Mouse (Mus musculus) stomach, postnatal 0 days (tissue): ENCODE results near the gene Olfr1441. TPM values are rescaled to one million over a fixed set of nuclear protein-coding genes. Genes with fewer than 3 reads are reported as not detected.

Source experiments
- ATAC-seq: fragments of 200-750 bp; cut with Nextera tagmentation; 2 replicates; pipeline ENCODE4 v1.8.0; 2017; ENCODE audit not compliant: low FRiP score, low TSS enrichment
- DNase-seq: peaks from one replicate; pipeline ENCODE4 v3.0.0-alpha.2; 2016; ENCODE audit warnings: low spot score
- H3K27ac ChIP-seq: fragments of 300-500 bp; sonication (generic); replicated peaks from 2 replicates; pipeline ENCODE4 v1.5.1; 2014; ENCODE audit warnings: mild to moderate bottlenecking, control low read depth
- H3K27me3 ChIP-seq: fragments of 300-500 bp; sonication (generic); 2 replicates; pipeline ENCODE4 v1.6.1; 2014; ENCODE audit warnings: low read length; ENCODE audit not compliant: control insufficient read depth, insufficient read depth
- H3K36me3 ChIP-seq: fragments of 300-500 bp; sonication (generic); 2 replicates; pipeline ENCODE4 v1.6.1; 2014; ENCODE audit warnings: low read length, mixed read lengths; ENCODE audit not compliant: control insufficient read depth, insufficient read depth
- H3K4me1 ChIP-seq: fragments of 300-500 bp; sonication (generic); replicated peaks from 2 replicates; pipeline ENCODE4 v1.6.1; 2014; ENCODE audit warnings: antibody characterized with exemption; ENCODE audit not compliant: control insufficient read depth, insufficient read depth
- H3K4me2 ChIP-seq: fragments of 300-500 bp; sonication (generic); replicated peaks from 2 replicates; pipeline ENCODE4 v1.6.1; 2014; ENCODE audit warnings: low read depth, mild to moderate bottlenecking, control low read depth, moderate library complexity
- H3K4me3 ChIP-seq: fragments of 300-500 bp; sonication (generic); 2 replicates; pipeline ENCODE4 v1.5.1; 2014; ENCODE audit warnings: low read depth, low read length, control low read depth
- H3K9ac ChIP-seq: fragments of 300-500 bp; sonication (generic); 2 replicates; pipeline ENCODE4 v1.6.1; 2014; ENCODE audit warnings: mild to moderate bottlenecking, low read length, control low read depth, mixed read lengths
- H3K9me3 ChIP-seq: fragments of 300-500 bp; sonication (generic); 2 replicates; pipeline ENCODE4 v1.6.1; 2016; ENCODE audit warnings: low read length; ENCODE audit not compliant: control insufficient read depth
- CTCF ChIP-seq: IDR thresholded peaks from 2 replicates; pipeline ENCODE4 v1.5.1; 2016; ENCODE audit warnings: antibody characterized with exemption, low read depth, mild to moderate bottlenecking, moderate library complexity
- EP300 ChIP-seq: optimal IDR thresholded peaks from 2 replicates; pipeline ENCODE3; 2016; ENCODE audit warnings: antibody characterized with exemption
- WGBS: fragments of 180-500 bp; shearing (Covaris S2); extraction: QIAGEN DNeasy Blood & Tissue Kit; methylation state at CpG from one replicate; pipeline ENCODE4 v1.1.7; 2014; 5-methylcytosine and 5-hydroxymethylcytosine counted together
- polyA plus RNA-seq: library from polyadenylated mRNA; unstranded; fragments of >200 nt; fragmentation: Nextera tagmentation; extraction: Ambion mirVana; gene quantifications from 2 replicates; pipeline ENCODE4 v1.2.1, GENCODE M21; 2015

Gene Olfr1441
- polyA plus RNA-seq, 1 experiment from 2014 or later, result not detected

DNA sequence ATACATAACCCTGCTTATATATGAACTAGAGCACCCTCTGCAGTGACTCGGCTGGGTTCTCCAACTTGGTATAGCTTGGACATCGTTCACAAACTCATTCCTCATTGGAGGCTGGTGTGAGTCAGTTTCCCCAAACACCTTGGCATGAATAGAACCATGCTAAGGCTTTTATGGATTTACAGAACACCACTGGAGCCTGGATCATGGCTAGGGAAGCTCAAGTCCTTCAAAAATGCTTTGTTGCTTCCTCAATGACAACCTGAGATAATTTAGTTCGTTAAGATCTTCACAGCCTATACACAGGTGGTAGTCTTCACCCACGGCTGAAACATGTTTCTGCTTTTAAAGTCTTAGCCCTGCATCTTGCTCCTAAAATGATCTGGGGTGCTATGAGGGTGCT lies 42.3 kb downstream of the Olfr1441 start:
- Histone ChIP-seq H3K27me3 (no peaks in the 10 kb centered on the region), H3K4me2 (no peak overlapping the region), H3K9ac (no peak overlapping the region), H3K4me1 (no peaks in the 10 kb centered on the region), H3K4me3 (no peak overlapping the region), H3K9me3 (no peaks in the 10 kb centered on the region), H3K27ac (no peak overlapping the region), H3K36me3 (no peaks in the 10 kb centered on the region)
- no peak for ATAC-seq
- no peak for DNase-seq
- 68% methylated on average over 4 of the region's 4 CpGs for WGBS
- TF ChIP-seq EP300 (no peak), CTCF (no peak)

DNA sequence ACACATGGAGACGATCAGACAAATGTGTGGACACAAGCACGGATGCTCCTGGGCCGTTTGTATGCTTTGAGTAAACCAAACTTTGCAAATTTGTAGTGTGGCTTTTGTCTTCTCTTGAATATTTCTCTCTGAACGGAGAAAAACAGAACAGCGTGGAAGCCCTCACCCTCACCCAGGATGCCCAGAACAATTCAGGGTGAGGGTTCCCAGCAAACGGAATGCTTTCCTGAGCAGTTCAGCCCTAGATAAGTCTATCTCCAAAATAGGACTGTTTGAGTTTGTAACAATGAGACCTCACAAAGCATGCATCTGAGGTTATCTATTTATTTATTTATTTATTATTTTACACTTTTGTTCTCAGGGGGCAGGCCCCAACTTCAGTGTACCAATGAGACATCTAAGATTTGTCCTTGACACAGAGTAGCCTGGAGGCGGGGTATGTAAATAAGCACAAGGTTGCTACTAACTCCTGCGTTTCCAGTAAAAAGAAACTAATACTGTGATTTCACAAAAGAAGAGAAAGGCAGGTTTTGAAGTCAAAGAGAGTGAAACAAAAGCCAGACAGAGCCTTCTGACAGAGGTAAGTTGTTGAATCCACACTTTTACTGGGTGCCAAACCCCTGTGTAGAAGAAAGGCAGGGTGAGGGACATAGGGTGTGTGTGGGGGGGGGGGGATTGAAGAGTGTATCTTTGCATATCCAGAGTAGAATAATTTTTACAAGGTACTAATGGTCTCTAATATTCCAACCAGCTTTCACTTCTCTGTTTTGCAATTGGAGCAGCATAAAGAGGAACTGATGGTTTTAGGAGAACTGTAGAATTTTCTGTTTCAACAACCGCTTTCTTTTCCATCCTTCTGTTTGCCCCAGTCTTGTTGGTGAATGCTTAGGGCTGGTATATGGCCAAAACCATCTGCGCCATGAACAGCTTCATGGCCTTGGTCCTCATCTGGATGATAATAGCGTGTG lies 43.3 kb downstream of the Olfr1441 start, which contains the start of gene Mpeg1:
Gene Mpeg1, plus strand, starts transcription at position 498 of the 968 bp plus-strand sequence.
- no peak within 1 kb of the TSS for H3K4me3 ChIP-seq
- H3K4me1 ChIP-seq, result no peaks in the 10 kb centered on the region
- no peak for DNase-seq
- no peak within 1 kb of the TSS for H3K27ac ChIP-seq
- no peaks in the 10 kb centered on the region for H3K27me3 ChIP-seq
- no peaks in the 10 kb centered on the region for H3K36me3 ChIP-seq
- no peaks in the 10 kb centered on the region for H3K9me3 ChIP-seq
- no peak within 1 kb of the TSS for H3K9ac ChIP-seq
- no peak for ATAC-seq
- TF ChIP-seq EP300, result no peak
- no peak for TF ChIP-seq CTCF
- 66% methylated on average over 11 of the region's 11 CpGs for WGBS
- H3K4me2 ChIP-seq, result no peak within 1 kb of the TSS

DNA sequence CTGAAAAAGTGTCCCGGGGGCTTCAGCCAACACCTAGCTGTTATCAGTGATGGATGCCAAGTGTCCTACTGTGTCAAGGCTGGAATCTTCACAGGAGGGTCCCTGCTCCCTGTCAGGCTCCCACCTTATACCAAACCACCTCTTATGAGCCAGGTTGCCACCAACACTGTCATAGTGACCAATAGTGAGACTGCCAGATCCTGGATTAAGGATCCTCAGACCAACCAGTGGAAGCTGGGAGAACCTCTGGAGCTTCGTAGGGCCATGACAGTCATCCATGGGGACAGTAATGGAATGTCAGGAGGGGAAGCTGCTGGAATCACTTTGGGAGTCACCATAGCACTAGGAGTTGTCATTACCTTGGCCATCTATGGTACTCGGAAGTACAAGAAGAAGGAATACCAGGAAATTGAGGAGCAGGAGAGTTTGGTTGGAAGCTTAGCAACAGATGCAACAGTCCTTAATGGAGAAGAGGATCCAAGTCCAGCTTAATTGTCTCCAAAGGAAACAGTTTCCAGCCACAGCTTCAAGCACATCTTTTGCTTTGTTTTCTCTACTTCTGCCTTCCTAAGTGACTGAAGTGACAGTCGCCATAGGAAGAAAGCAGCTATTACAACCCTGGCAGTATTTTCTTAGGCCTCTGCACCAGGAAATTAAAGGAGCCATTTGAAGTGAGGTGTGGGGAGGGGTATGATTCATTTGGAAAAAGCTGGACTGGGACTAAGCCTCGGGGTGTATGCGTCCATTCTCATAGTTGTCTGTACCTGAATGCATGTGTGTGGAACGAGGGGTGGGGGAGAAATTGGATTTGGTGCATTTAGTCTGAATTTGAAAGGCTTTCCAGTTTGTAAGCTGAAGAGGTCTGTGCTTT lies 45.9 kb downstream of the Olfr1441 start:
- Histone ChIP-seq H3K4me2 (no peak overlapping the region), H3K4me3 (no peak overlapping the region), H3K36me3 (no peaks in the 10 kb centered on the region), H3K9me3 (no peaks in the 10 kb centered on the region), H3K27ac (peak overlapping the region; percentile 58; the same call in 1 of the 2 replicates), H3K4me1 (no peaks in the 10 kb centered on the region), H3K27me3 (no peaks in the 10 kb centered on the region), H3K9ac (no peak overlapping the region)
- ATAC-seq, result no peak
- DNase-seq, result peak; percentile 12
- no peak for TF ChIP-seq EP300
- 59% methylated on average over 7 of the region's 7 CpGs for WGBS

DNA sequence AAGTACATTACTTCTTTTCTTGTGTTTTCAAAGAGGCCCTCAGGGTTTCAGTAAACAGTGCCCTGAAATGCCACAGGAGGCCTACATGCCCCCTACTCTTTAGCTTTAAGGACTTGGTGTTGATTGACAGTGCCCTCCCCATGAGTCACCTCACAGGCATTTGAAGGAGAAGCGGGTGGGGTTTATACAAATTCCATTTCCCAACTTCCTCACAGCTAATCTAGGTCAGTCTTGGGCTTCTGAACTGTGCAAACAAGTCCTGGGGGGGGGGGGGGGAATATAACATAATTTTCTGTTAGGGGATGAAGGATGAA lies 46.4 kb downstream of the Olfr1441 start:
- no peaks in the 10 kb centered on the region for H3K27me3 ChIP-seq
- DNase-seq, result peak; percentile 59
- TF ChIP-seq EP300 (no peak), CTCF (no peak)
- peaks cover 2% of the 10 kb centered on the region; the same call in 1 of the 2 replicates for H3K36me3 ChIP-seq
- no peaks in the 10 kb centered on the region for H3K9me3 ChIP-seq
- peak overlapping the region; percentile 76 for H3K27ac ChIP-seq
- H3K4me3 ChIP-seq, result no peak overlapping the region
- H3K4me1 ChIP-seq, result no peaks in the 10 kb centered on the region
- peak; percentile 82 for ATAC-seq
- WGBS, result 30% methylated on average over 1 of the region's 1 CpGs
- no peak overlapping the region for H3K4me2 ChIP-seq
- no peak overlapping the region for H3K9ac ChIP-seq

DNA sequence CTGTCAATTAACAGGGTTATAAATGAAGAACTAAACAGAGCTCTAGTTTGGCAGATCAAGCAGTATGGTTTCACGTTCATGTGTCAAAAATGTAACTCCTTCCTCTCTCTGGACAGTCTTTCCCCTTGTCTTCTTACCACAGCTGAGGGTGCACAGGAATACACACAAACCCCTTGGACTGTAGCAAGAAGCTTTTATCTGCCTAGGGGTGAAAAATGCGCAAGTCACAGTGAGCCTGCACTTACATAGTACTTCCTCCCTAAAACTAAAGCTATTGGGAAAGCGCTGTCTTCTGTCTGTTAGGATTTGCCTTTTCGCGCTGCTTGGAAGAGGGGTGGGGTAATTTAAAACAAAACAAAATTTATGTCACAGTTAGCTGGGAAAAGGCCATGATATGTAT lies 46.9 kb downstream of the Olfr1441 start:
- DNase-seq (peak; percentile 13), ATAC-seq (peak; percentile 13; the same call in 1 of the 2 replicates)
- 54% methylated on average over 5 of the region's 5 CpGs for WGBS
- Histone ChIP-seq H3K4me1 (no peaks in the 10 kb centered on the region), H3K4me2 (no peak overlapping the region), H3K36me3 (peaks cover 6% of the 10 kb centered on the region; the same call in 1 of the 2 replicates), H3K27ac (peak overlapping the region; percentile 76), H3K27me3 (no peaks in the 10 kb centered on the region), H3K4me3 (no peak overlapping the region), H3K9ac (no peak overlapping the region), H3K9me3 (no peaks in the 10 kb centered on the region)
- TF ChIP-seq EP300 (no peak), CTCF (no peak)
